ENCODE assay signal across 10 mouse cellular contexts in the genomic region with DNA sequence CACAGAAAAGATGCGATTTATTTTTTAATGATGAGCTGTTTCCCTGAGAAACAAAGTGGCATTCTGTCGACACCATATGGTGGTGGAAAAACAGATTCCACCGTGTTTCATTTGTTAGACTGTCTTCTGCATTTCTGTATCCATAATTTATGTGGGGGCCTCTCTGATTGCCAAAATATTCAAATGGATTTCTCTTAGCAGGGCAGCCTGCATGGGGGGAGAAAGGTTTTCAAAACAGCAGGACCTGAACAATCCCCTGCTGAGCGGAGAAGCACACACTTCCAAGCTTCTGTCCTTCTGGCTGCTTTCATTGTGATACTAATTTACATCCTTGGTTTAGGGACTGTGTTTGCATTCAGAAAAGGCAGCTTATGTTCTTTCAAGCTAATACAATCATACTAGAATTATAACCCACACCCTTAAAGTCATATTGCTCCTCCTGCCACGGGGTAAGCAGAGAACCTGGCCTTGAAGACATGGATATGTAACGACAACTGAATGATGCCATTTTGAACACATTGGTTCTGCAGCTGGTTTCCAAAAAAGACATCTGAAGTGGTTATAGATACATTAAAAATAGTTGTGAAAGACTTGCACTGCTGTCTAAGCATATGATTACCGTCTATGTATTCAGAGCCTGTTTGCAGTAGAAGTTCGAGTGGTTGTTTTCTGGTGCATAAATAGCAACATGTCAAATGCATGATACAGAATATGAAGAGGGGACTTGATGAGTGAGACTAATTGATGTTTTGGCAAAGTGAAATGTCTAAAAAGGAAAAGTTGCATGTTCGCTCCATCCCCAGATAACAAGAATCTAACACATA.
DNase-seq lines count a peak whose midpoint lies in the region; ATAC-seq and TF ChIP-seq lines count a peak whose summit lies in the region.
"Had no signal": no experiment of that assay in that cellular context is flagged by ENCODE, and none has a peak within 500 bp of the region (broad histone marks: within the 10 kb centered on the region; RNA-seq: fewer than 3 reads in every experiment).

No protein-coding gene starts in this region.

- 38% methylated on average over 9 of the region's 9 CpGs for WGBS in midbrain, postnatal 0 days

- no peak overlapping the region for H3K27ac ChIP-seq in midbrain, postnatal 0 days (ENCODE audit: low read depth, low read length)
- H3K27ac ChIP-seq: heart, embryonic 13.5 days; kidney, embryonic 15.5 days; limb, embryonic 15.5 days had no signal

- DNase-seq in brain, embryonic 18.5 days (ENCODE audit: low read depth, low spot score): peak; percentile 67
- DNase-seq in cerebellum, adult 8-10 months: peak; percentile 57
- DNase-seq in layer of hippocampus, adult 11-12 months (ENCODE audit: low spot score): peak; percentile 68
- DNase-seq in midbrain, postnatal 0 days (ENCODE audit: low spot score): peak; percentile 67
- no peak for DNase-seq in kidney, postnatal 25 days
- no peak for DNase-seq in adrenal gland, adult 8-10 months
- no peak for DNase-seq in B cell, adult 2 months

- no peak overlapping the region for H3K4me3 ChIP-seq in midbrain, postnatal 0 days (ENCODE audit: low read depth, low read length)
- H3K4me3 ChIP-seq: heart, embryonic 13.5 days; kidney, embryonic 15.5 days; limb, embryonic 15.5 days had no signal

- no peaks in the 10 kb centered on the region for H3K36me3 ChIP-seq in midbrain, postnatal 0 days (ENCODE audit: insufficient read depth, low read length)
- H3K36me3 ChIP-seq: heart, embryonic 13.5 days; kidney, embryonic 15.5 days; limb, embryonic 15.5 days had no signal

- no peak for ATAC-seq in midbrain, postnatal 0 days (ENCODE audit: low FRiP score)

- no peak overlapping the region for H3K9ac ChIP-seq in midbrain, postnatal 0 days (replicated peaks; ENCODE audit: low read length, poor library complexity, severe bottlenecking)
- H3K9ac ChIP-seq: heart, embryonic 13.5 days; kidney, embryonic 15.5 days; limb, embryonic 15.5 days had no signal

- H3K4me2 ChIP-seq in midbrain, postnatal 0 days (ENCODE audit: low read depth, low read length, poor library complexity, severe bottlenecking): no peak overlapping the region
- H3K4me2 ChIP-seq: heart, embryonic 13.5 days; kidney, embryonic 15.5 days; limb, embryonic 15.5 days had no signal

- H3K27me3 ChIP-seq in midbrain, postnatal 0 days (ENCODE audit: insufficient read depth, low read length): no peaks in the 10 kb centered on the region
- H3K27me3 ChIP-seq: heart, embryonic 13.5 days; kidney, embryonic 15.5 days; limb, embryonic 15.5 days had no signal

- 0 out of 2 replicates have a peak, but pooled peaks cover 3% of the 10 kb centered on the region for H3K4me1 ChIP-seq in midbrain, postnatal 0 days (ENCODE audit: insufficient read depth, low read length)
- H3K4me1 ChIP-seq: heart, embryonic 13.5 days; kidney, embryonic 15.5 days; limb, embryonic 15.5 days had no signal

- H3K9me3 ChIP-seq in midbrain, postnatal 0 days (ENCODE audit: low read length): no peaks in the 10 kb centered on the region
- H3K9me3 ChIP-seq: heart, embryonic 13.5 days; kidney, embryonic 15.5 days; limb, embryonic 15.5 days had no signal

- TF ChIP-seq CTCF in midbrain, postnatal 0 days (IDR thresholded peaks at IDR 0.05): no peak

Comparison
In these comparisons a context has a peak if more than half of its experiments do, and no peak if none do; other contexts are left out.
1. DNase-seq: peak in brain, embryonic 18.5 days (single experiment), cerebellum, adult 8-10 months (single experiment), layer of hippocampus, adult 11-12 months (single experiment) and midbrain, postnatal 0 days (single experiment); none in kidney, postnatal 25 days (0 of 2), adrenal gland, adult 8-10 months (single experiment) and B cell, adult 2 months (0 of 2).